Mouse (Mus musculus): ENCODE data around the gene Wfdc13.

Wfdc13 gene

DNA sequence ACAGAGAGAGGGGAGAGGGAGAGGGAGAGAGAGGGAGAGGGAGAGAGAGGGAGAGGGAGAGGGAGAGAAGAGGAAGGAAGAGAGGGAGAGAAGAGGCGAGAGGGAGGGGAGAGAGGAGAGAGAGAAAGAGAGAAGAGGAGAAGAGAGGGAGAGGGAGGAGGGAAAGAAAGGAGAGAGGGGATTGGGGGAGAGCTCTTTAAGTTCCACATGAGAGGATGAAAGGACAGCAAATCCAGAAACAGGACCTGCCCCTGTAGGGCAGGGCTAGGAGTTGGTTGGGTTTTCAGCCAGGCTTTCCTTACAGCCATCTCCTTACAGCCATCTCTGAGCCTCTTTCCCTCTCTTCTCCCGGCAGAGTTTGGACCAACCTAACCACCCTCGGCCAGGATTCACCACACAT, at the start of gene Wfdc13:
TSS of gene Wfdc13 (plus strand) at position 301 of the 400 bp plus-strand sequence.
- DNase-seq (ENCODE audit: low spot score): no peak

DNA sequence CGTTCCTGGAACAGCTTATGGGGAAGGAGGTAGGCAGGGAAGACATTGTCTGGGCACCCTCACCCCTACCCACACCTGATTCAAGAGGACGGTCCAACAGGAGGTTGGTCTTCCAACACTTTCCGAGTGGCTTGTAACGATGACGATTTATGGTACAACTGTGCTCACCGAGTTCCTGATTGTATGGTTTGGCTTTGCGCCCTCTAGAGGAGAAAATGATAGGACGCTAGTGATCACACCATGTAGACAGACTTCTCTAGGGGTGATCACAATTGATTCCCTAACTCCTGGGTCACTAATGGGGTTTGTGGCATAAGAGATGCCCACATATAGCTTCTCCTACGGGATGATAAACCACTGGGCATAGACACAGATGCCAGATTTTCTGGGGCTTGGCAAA, 49.6 kb upstream of the Wfdc13 start:
- no peak for DNase-seq (ENCODE audit: low spot score)

DNA sequence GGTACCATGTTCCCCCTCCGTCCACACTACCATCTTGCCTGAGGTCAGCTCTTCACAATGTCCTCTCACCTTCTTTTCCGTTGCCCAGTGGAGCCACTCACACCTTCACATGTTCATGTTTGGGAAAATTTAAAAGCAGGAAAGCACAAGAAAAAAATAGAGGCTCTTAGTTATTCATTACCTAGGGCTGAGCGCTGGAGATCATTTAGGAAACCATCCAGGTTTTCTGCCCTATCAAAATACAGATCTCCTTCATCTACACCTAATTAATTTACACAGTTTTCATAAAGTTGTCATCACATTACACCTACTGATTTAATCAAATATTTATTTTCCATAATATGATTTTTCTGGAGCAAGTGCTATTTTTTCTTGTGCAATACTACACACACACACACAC, 46.2 kb upstream of the Wfdc13 start, which contains the start of gene Wfdc16:
TSS of gene Wfdc16 (minus strand) at position 101 of the 400 bp plus-strand sequence.
- no peak for DNase-seq (ENCODE audit: low spot score)

DNA sequence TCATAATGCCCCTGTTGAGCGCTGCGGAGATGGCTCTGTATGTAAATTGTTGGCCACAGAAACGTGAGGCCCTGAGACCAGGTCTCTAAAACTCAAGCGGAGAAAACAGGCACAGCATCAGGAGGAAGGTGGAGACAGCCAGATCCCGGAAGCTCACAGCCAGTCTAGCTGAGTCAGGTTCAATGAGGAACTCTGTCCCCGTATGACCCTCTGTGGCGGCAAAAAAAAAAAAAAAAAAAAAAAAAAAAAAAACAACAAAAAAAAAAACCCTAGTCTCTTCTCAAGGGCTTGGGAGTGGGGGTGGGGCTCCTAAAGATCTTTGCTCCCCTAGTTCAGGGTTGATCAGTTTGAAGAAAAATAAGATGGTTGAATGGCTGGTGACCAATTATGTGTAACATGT, 43.8 kb upstream of the Wfdc13 start:
- DNase-seq (ENCODE audit: low spot score): no peak

- no peak for DNase-seq (ENCODE audit: low spot score)
Observed at GRCm38 (mm10) chr2:164641881-164642673, 42.8 kb upstream of the Wfdc13 start.

GRCm38 (mm10) chr2:164655858-164656257, 29.0 kb upstream of the Wfdc13 start, which contains the start of gene Wfdc10:
Wfdc10 (plus strand) TSS chr2:164656046.
- peak; percentile 26 for DNase-seq (ENCODE audit: low spot score)

- no peak for DNase-seq (ENCODE audit: low spot score)
Observed at GRCm38 (mm10) chr2:164656483-164656882, 28.4 kb upstream of the Wfdc13 start, which contains the start of gene Wfdc9. Wfdc9 (minus strand) TSS chr2:164656583.

GRCm38 (mm10) chr2:164664851-164665250, 20.1 kb upstream of the Wfdc13 start:
- DNase-seq (ENCODE audit: low spot score): no peak

GRCm38 (mm10) chr2:164670261-164670660, 14.6 kb upstream of the Wfdc13 start:
- no peak for DNase-seq (ENCODE audit: low spot score)

- no peak for DNase-seq (ENCODE audit: low spot score)
Observed at GRCm38 (mm10) chr2:164670938-164671337, 14.0 kb upstream of the Wfdc13 start.

GRCm38 (mm10) chr2:164673987-164674386, 10.9 kb upstream of the Wfdc13 start, which contains the start of gene Wfdc11:
Wfdc11 (minus strand) TSS chr2:164674087.
- no peak for DNase-seq (ENCODE audit: low spot score)

GRCm38 (mm10) chr2:164676103-164676502, 8.8 kb upstream of the Wfdc13 start:
- no peak for DNase-seq (ENCODE audit: low spot score)

DNA sequence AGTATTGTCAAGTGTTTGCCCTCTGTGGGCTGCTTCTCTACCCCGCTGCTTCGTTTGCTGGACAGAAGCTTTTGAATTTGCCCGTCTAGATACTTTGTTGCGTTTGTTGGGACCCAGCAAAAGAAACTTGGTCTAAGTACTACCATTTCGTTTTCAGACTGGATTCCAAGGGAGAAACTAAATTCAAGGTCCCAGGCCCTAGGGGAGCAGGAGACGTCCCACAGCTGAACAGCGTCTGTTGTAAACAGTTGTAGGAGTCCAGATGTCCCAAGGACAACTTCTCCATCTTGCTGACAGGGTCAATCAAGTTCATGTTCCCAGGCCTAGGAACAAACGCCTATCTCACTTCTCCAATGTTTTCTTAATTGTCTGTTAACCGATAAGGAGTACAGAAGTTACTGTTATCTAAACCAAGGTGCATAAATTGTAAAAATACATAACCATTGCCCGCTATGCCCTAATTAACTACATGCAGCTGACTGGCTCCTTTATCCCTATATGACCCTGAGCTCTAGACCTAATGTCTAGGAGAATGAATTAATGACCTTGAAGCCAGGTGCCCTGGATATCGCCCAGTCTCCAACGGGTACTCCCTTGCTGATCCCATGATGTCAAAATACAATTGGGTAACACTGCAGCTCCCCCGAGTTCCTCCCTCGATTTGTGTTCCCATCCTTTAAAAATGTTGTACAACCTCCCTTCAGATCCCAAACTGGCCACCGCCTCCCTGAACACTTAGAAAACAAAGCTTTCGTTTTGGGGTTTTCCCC, 7.8 kb upstream of the Wfdc13 start:
- DNase-seq (ENCODE audit: low spot score): no peak

DNA sequence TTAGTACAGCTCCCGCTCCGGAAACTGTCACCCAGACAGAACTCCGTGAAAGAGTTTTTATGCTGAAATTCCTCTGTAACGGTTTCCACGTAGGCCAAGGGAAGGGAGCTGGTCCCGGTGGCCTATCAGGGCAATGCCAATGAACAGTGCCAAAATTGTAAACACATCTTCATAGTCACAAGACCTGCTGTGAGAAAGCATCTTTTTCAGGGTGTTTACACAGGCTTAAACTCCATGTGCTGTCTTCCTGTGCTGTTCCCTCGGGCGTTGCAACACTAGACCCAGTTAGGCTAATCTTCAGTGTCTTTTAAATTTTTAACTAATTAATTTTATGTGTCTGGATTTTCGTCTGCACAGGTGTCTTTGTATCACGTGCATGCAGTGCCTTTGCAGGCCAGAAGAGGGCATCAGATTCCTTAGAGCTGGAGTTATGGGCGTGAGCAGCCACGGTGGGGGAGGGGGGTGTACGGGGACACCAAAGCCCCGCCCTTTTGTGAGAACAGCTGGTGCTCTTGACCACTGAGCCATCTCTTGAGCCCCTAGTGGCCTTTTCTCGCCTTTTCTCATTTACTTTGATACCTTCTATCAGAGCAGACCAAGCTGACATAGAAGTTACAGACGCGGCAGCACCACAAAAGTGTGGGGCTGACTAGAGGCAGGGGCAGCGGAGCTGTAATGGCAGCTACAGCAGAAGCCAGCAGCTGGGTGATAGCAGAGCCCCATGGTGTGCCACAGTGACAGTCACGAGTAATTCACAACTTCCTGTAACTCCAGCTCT, 5.9 kb upstream of the Wfdc13 start:
- DNase-seq (ENCODE audit: low spot score): peak; percentile 56

- no peak for DNase-seq (ENCODE audit: low spot score)
Observed at GRCm38 (mm10) chr2:164679906-164680305, 5.0 kb upstream of the Wfdc13 start.

GRCm38 (mm10) chr2:164698201-164698600, 13.3 kb downstream of the Wfdc13 start, which contains the start of gene Spint4:
Spint4 (plus strand) TSS chr2:164698501.
- no peak for DNase-seq (ENCODE audit: low spot score)

DNA sequence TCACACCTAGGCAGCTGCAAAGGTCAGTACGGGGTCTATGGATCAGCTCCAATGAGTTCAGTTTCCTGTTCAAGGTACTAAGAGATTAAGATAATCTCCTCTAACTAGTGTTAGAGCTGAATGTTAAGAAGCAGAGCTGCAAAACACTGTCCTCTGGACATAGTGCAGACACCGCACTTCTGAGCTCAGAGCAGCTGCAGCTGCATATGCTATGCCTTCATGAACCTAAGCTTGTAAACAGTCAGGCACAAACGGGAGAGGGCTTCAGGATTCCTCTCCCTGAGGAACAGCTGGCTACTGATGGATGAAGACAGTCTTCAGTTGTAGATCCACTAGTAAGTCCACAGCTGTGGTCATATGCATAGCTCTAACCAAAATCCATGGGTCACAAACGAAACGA, 16.1 kb downstream of the Wfdc13 start:
- DNase-seq (ENCODE audit: low spot score): no peak

GRCm38 (mm10) chr2:164701761-164702160, 16.9 kb downstream of the Wfdc13 start:
- DNase-seq (ENCODE audit: low spot score): no peak

GRCm38 (mm10) chr2:164704235-164704634, 19.3 kb downstream of the Wfdc13 start:
- DNase-seq (ENCODE audit: low spot score): no peak

- no peak for DNase-seq (ENCODE audit: low spot score)
Observed at GRCm38 (mm10) chr2:164705328-164705727, 20.4 kb downstream of the Wfdc13 start.

DNA sequence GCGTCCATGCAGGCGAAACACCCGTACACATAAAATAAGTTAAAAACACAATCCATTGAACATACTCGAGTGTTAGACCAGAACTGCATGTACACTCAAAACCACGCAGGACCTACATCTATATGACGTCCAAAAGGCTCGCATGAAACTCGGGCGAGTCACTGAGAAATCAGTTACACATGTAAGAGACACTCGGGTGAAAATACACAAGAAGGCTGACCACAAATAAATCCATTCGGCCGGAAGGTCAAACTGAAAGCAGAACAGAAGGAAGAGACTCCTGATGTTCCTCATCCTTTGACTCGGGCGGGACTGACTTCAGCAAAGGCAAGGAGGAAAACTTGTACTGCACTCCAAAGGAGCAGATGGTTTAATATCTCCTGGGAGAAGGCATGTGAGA, 21.1 kb downstream of the Wfdc13 start:
- no peak for DNase-seq (ENCODE audit: low spot score)

- no peak for DNase-seq (ENCODE audit: low spot score)
Observed at GRCm38 (mm10) chr2:164715005-164715404, 30.1 kb downstream of the Wfdc13 start, which contains the start of gene Spint5. Spint5 (plus strand) TSS chr2:164715305.
